Mouse (Mus musculus) heart, embryonic 11.5 days (tissue): ENCODE measurements around the gene Aff3. TPM values are rescaled to one million over a fixed set of nuclear protein-coding genes. Genes with fewer than 3 reads are reported as not detected.

Experiments
- ATAC-seq: fragments of 200-750 bp; cut with Nextera tagmentation; replicated peaks from 2 replicates; pipeline ENCODE4 v1.8.0; 2017; ENCODE audit warnings: moderate library complexity; ENCODE audit not compliant: insufficient number of reproducible peaks, low FRiP score, low TSS enrichment
- H3K27ac ChIP-seq: fragments of 300-500 bp; sonication (generic); 2 replicates; pipeline ENCODE4 v1.5.1; 2014; ENCODE audit warnings: mild to moderate bottlenecking, low read depth, low read length
- H3K27me3 ChIP-seq: fragments of 300-500 bp; sonication (generic); 2 replicates; pipeline ENCODE4 v1.6.1; 2014; ENCODE audit warnings: mild to moderate bottlenecking, low read length, mixed read lengths; ENCODE audit not compliant: control insufficient read depth, insufficient read depth
- H3K36me3 ChIP-seq: fragments of 300-500 bp; sonication (generic); 2 replicates; pipeline ENCODE4 v1.6.1; 2014; ENCODE audit warnings: mild to moderate bottlenecking, low read length, moderate library complexity, mixed read lengths; ENCODE audit not compliant: control insufficient read depth, insufficient read depth
- H3K4me1 ChIP-seq: fragments of 300-500 bp; sonication (generic); 2 replicates; pipeline ENCODE4 v1.6.1; 2014; ENCODE audit warnings: low read length; ENCODE audit not compliant: control insufficient read depth, insufficient read depth
- H3K4me2 ChIP-seq: fragments of 300-500 bp; sonication (generic); 2 replicates; pipeline ENCODE4 v1.6.1; 2014; ENCODE audit warnings: mild to moderate bottlenecking, moderate library complexity
- H3K4me3 ChIP-seq: fragments of 300-500 bp; sonication (generic); 2 replicates; pipeline ENCODE4 v1.5.1; 2014; ENCODE audit warnings: low read depth, low read length
- H3K9ac ChIP-seq: fragments of 300-500 bp; sonication (generic); 2 replicates; pipeline ENCODE4 v1.6.1; 2014; ENCODE audit warnings: mild to moderate bottlenecking, low read depth, low read length, moderate library complexity
- H3K9me3 ChIP-seq: fragments of 300-500 bp; sonication (generic); replicated peaks from 2 replicates; pipeline ENCODE4 v1.6.1; 2016; ENCODE audit warnings: low read length; ENCODE audit not compliant: control insufficient read depth
- whole genome bisulfite sequencing: fragments of 180-500 bp; shearing (Covaris S2); extraction: QIAGEN DNeasy Blood & Tissue Kit; methylation state at CpG from one replicate; pipeline ENCODE4 v1.1.7; 2014; ENCODE audit not compliant: insufficient replicate concordance; 5-methylcytosine and 5-hydroxymethylcytosine counted together
- polyA plus RNA-seq: library from polyadenylated mRNA; unstranded; fragments of >200 nt; fragmentation: Nextera tagmentation; extraction: Ambion mirVana; gene quantifications from 2 replicates; pipeline ENCODE4 v1.2.1, GENCODE M21; 2014

The Aff3 gene
- polyA plus RNA-seq, 1 experiment from 2014 or later: 6.7 TPM

- no peaks in the 10 kb centered on the region for H3K36me3 ChIP-seq
- ATAC-seq: no peak
- no peaks in the 10 kb centered on the region for H3K4me1 ChIP-seq
- H3K9ac ChIP-seq: no peak overlapping the region
- no peak overlapping the region for H3K27ac ChIP-seq
- H3K4me3 ChIP-seq: no peak overlapping the region
- 75% methylated on average over 11 of the region's 11 CpGs for WGBS
- no peaks in the 10 kb centered on the region for H3K27me3 ChIP-seq
- no peaks in the 10 kb centered on the region for H3K9me3 ChIP-seq
- H3K4me2 ChIP-seq: no peak overlapping the region
These were observed 402.2 kb downstream of the Aff3 start for GRCm38 (mm10) chr1:38262362-38263154.

GRCm38 (mm10) chr1:38261076-38261475, 403.7 kb downstream of the Aff3 start:
- no peak overlapping the region for H3K27ac ChIP-seq
- 55% methylated on average over 5 of the region's 5 CpGs for WGBS
- no peaks in the 10 kb centered on the region for H3K27me3 ChIP-seq
- no peak for ATAC-seq
- no peak overlapping the region for H3K9ac ChIP-seq
- no peaks in the 10 kb centered on the region for H3K4me1 ChIP-seq
- H3K9me3 ChIP-seq: no peaks in the 10 kb centered on the region
- H3K4me3 ChIP-seq: no peak overlapping the region
- no peaks in the 10 kb centered on the region for H3K36me3 ChIP-seq
- H3K4me2 ChIP-seq: no peak overlapping the region

GRCm38 (mm10) chr1:38259541-38260338, 405.0 kb downstream of the Aff3 start:
- Histone ChIP-seq H3K27ac (no peak overlapping the region), H3K27me3 (no peaks in the 10 kb centered on the region), H3K36me3 (no peaks in the 10 kb centered on the region), H3K4me3 (no peak overlapping the region), H3K4me1 (no peaks in the 10 kb centered on the region), H3K9me3 (no peaks in the 10 kb centered on the region), H3K4me2 (no peak overlapping the region), H3K9ac (no peak overlapping the region)
- 72% methylated on average over 10 of the region's 10 CpGs for WGBS
- ATAC-seq: no peak

- Histone ChIP-seq H3K27me3 (no peaks in the 10 kb centered on the region), H3K9me3 (no peaks in the 10 kb centered on the region)
- WGBS: 47% methylated on average over 8 of the region's 8 CpGs
These were observed 410.3 kb downstream of the Aff3 start for GRCm38 (mm10) chr1:38254426-38254825.

GRCm38 (mm10) chr1:38252766-38253079, 412.0 kb downstream of the Aff3 start:
- H3K27me3 ChIP-seq: no peaks in the 10 kb centered on the region
- no peak overlapping the region for H3K4me3 ChIP-seq
- no peak overlapping the region for H3K4me2 ChIP-seq
- no peak overlapping the region for H3K9ac ChIP-seq
- no peaks in the 10 kb centered on the region for H3K36me3 ChIP-seq
- ATAC-seq: no peak
- peaks cover 10% of the 10 kb centered on the region for H3K4me1 ChIP-seq
- no peak overlapping the region for H3K27ac ChIP-seq
- 37% methylated on average over 2 of the region's 2 CpGs for WGBS
- H3K9me3 ChIP-seq: no peaks in the 10 kb centered on the region

More at GRCm38 (mm10) chr1:38254426-38254825, 410.3 kb downstream of the Aff3 start:
- H3K36me3 ChIP-seq: no peaks in the 10 kb centered on the region
- 0 out of 2 replicates have a peak, but pooled peaks cover 5% of the 10 kb centered on the region for H3K4me1 ChIP-seq
- no peak overlapping the region for H3K4me2 ChIP-seq
- no peak for ATAC-seq
- H3K9ac ChIP-seq: no peak overlapping the region
- H3K27ac ChIP-seq: no peak overlapping the region
- no peak overlapping the region for H3K4me3 ChIP-seq

- no peak overlapping the region for H3K4me2 ChIP-seq
- 83% methylated on average over 19 of the region's 19 CpGs for WGBS
- no peak overlapping the region for H3K9ac ChIP-seq
- H3K36me3 ChIP-seq: no peaks in the 10 kb centered on the region
- no peak overlapping the region for H3K27ac ChIP-seq
- peaks cover 10% of the 10 kb centered on the region for H3K4me1 ChIP-seq
- H3K9me3 ChIP-seq: no peaks in the 10 kb centered on the region
- no peak overlapping the region for H3K4me3 ChIP-seq
- no peaks in the 10 kb centered on the region for H3K27me3 ChIP-seq
- ATAC-seq: no peak
These were observed 412.6 kb downstream of the Aff3 start for GRCm38 (mm10) chr1:38252031-38252765.

- Histone ChIP-seq H3K9me3 (no peaks in the 10 kb centered on the region), H3K4me2 (no peak overlapping the region), H3K27ac (no peak overlapping the region), H3K36me3 (no peaks in the 10 kb centered on the region), H3K9ac (no peak overlapping the region), H3K4me3 (no peak overlapping the region), H3K4me1 (peaks cover 10% of the 10 kb centered on the region), H3K27me3 (no peaks in the 10 kb centered on the region)
- no peak for ATAC-seq
- 83% methylated on average over 11 of the region's 11 CpGs for WGBS
These were observed 413.3 kb downstream of the Aff3 start for GRCm38 (mm10) chr1:38251448-38251847.

GRCm38 (mm10) chr1:38250246-38250645, 414.5 kb downstream of the Aff3 start:
- Histone ChIP-seq H3K27ac (no peak overlapping the region), H3K36me3 (no peaks in the 10 kb centered on the region), H3K9me3 (no peaks in the 10 kb centered on the region), H3K27me3 (no peaks in the 10 kb centered on the region), H3K9ac (no peak overlapping the region), H3K4me2 (no peak overlapping the region), H3K4me1 (peaks cover 10% of the 10 kb centered on the region), H3K4me3 (no peak overlapping the region)
- ATAC-seq: no peak
- 83% methylated on average over 3 of the region's 3 CpGs for WGBS
